ENCODE assay signal across 25 mouse cellular contexts in genomic region chr14:8503345-8503744, GRCm38 (mm10).
DNase-seq lines count a peak whose midpoint lies in the region; ATAC-seq and TF ChIP-seq lines count a peak whose summit lies in the region.
"Had no signal": no experiment of that assay in that cellular context is flagged by ENCODE, and none has a peak within 500 bp of the region (broad histone marks: within the 10 kb centered on the region; RNA-seq: fewer than 3 reads in every experiment).

No protein-coding gene starts in this region.

- H3K9ac ChIP-seq in forebrain, embryonic 13.5 days, result no peak overlapping the region
- H3K9ac ChIP-seq in forebrain, embryonic 12.5 days, result no peak overlapping the region
- H3K9ac ChIP-seq in forebrain, postnatal 0 days, result no peak overlapping the region
- H3K9ac ChIP-seq: embryonic facial prominence, embryonic 13.5 days; hindbrain, embryonic 12.5 days; hindbrain, embryonic 15.5 days had no signal

- no peaks in the 10 kb centered on the region for H3K36me3 ChIP-seq in forebrain, embryonic 13.5 days (ENCODE audit: poor library complexity, severe bottlenecking)
- no peaks in the 10 kb centered on the region for H3K36me3 ChIP-seq in forebrain, embryonic 12.5 days (replicated peaks)
- H3K36me3 ChIP-seq in forebrain, postnatal 0 days (ENCODE audit: insufficient read depth), result no peaks in the 10 kb centered on the region
- H3K36me3 ChIP-seq: embryonic facial prominence, embryonic 10.5 days; embryonic facial prominence, embryonic 13.5 days; hindbrain, embryonic 12.5 days; hindbrain, embryonic 15.5 days had no signal

- H3K27me3 ChIP-seq in forebrain, embryonic 13.5 days, result no peaks in the 10 kb centered on the region
- H3K27me3 ChIP-seq in forebrain, embryonic 12.5 days, result no peaks in the 10 kb centered on the region
- H3K27me3 ChIP-seq in forebrain, postnatal 0 days (ENCODE audit: insufficient read depth, low read length), result no peaks in the 10 kb centered on the region
- H3K27me3 ChIP-seq: embryonic facial prominence, embryonic 13.5 days; hindbrain, embryonic 12.5 days; hindbrain, embryonic 15.5 days had no signal

- peak overlapping the region; percentile 61 for H3K27ac ChIP-seq in forebrain, embryonic 13.5 days
- H3K27ac ChIP-seq in forebrain, embryonic 12.5 days, result no peak overlapping the region
- no peak overlapping the region for H3K27ac ChIP-seq in forebrain, postnatal 0 days (ENCODE audit: low read depth, low read length)
- H3K27ac ChIP-seq: embryonic facial prominence, embryonic 10.5 days; embryonic facial prominence, embryonic 13.5 days; gastrocnemius, adult 2 months; hindbrain, embryonic 12.5 days; hindbrain, embryonic 15.5 days had no signal

- WGBS in forebrain, embryonic 13.5 days, result 89% methylated on average over 3 of the region's 3 CpGs
- 89% methylated on average over 3 of the region's 3 CpGs for WGBS in forebrain, embryonic 12.5 days
- 71% methylated on average over 3 of the region's 3 CpGs for WGBS in forebrain, postnatal 0 days

- no peaks in the 10 kb centered on the region for H3K9me3 ChIP-seq in forebrain, embryonic 13.5 days (replicated peaks)
- no peaks in the 10 kb centered on the region for H3K9me3 ChIP-seq in forebrain, embryonic 12.5 days
- no peaks in the 10 kb centered on the region for H3K9me3 ChIP-seq in forebrain, postnatal 0 days (ENCODE audit: low read length)
- H3K9me3 ChIP-seq: embryonic facial prominence, embryonic 10.5 days; embryonic facial prominence, embryonic 13.5 days; hindbrain, embryonic 12.5 days; hindbrain, embryonic 15.5 days had no signal

- ATAC-seq in forebrain, embryonic 13.5 days, result peak; percentile 64
- ATAC-seq in forebrain, embryonic 12.5 days (ENCODE audit: low FRiP score), result no peak
- peak; percentile 60 for ATAC-seq in frontal cortex, adult (ENCODE audit: low TSS enrichment)
- peak; percentile 45 for ATAC-seq in forebrain, postnatal 0 days
- no peak for ATAC-seq in erythroid progenitor cell, adult 5-6 weeks (replicated peaks; ENCODE audit: low FRiP score, poor library complexity, severe bottlenecking)
- ATAC-seq: activated CD4-positive, CD25-positive, alpha-beta regulatory T cell, adult 4 months; intestine, postnatal 0 days had no signal

- H3K4me3 ChIP-seq in forebrain, embryonic 13.5 days, result no peak overlapping the region
- no peak overlapping the region for H3K4me3 ChIP-seq in forebrain, embryonic 12.5 days (replicated peaks)
- H3K4me3 ChIP-seq in forebrain, postnatal 0 days (ENCODE audit: low read depth, low read length), result no peak overlapping the region
- H3K4me3 ChIP-seq: embryonic facial prominence, embryonic 10.5 days; embryonic facial prominence, embryonic 13.5 days; erythroblast, embryonic 14.5 days; gastrocnemius, adult 2 months; hindbrain, embryonic 12.5 days; hindbrain, embryonic 15.5 days had no signal

- H3K4me2 ChIP-seq in forebrain, embryonic 13.5 days, result no peak overlapping the region
- no peak overlapping the region for H3K4me2 ChIP-seq in forebrain, embryonic 12.5 days
- no peak overlapping the region for H3K4me2 ChIP-seq in forebrain, postnatal 0 days (ENCODE audit: low read depth)
- H3K4me2 ChIP-seq: embryonic facial prominence, embryonic 13.5 days; heart, embryonic 11.5 days; hindbrain, embryonic 12.5 days; hindbrain, embryonic 15.5 days had no signal

- no peak for TF ChIP-seq CTCF in forebrain, postnatal 0 days (IDR thresholded peaks at IDR 0.05; ENCODE audit: low read depth)

- no peaks in the 10 kb centered on the region for H3K4me1 ChIP-seq in forebrain, embryonic 13.5 days
- H3K4me1 ChIP-seq in forebrain, embryonic 12.5 days, result no peaks in the 10 kb centered on the region
- no peaks in the 10 kb centered on the region for H3K4me1 ChIP-seq in forebrain, postnatal 0 days (ENCODE audit: insufficient read depth)
- H3K4me1 ChIP-seq: embryonic facial prominence, embryonic 10.5 days; embryonic facial prominence, embryonic 13.5 days; hindbrain, embryonic 12.5 days; hindbrain, embryonic 15.5 days had no signal

- DNase-seq in frontal cortex, postnatal 25 days (ENCODE audit: low spot score in 2 of 2), result no peak
- DNase-seq in brain, adult 2 months (ENCODE audit: low read depth, low spot score), result peak; percentile 39
- DNase-seq in forebrain, postnatal 0 days, result no peak
- DNase-seq: adrenal gland, adult 8-10 months; adrenal gland, postnatal 25 days; cerebellum, adult 11 months; cerebellum, adult 2 months; cerebellum, adult 9-11 months; cerebellum, postnatal 36 days; embryo, embryonic 11 days; gastrocnemius, adult 2 months; gastrocnemius, postnatal 14 days; heart, adult 11 months had no signal

Comparison
In these comparisons a context has a peak if more than half of its experiments do, and no peak if none do; other contexts are left out.
1. ATAC-seq: peak in forebrain, embryonic 13.5 days (single experiment), frontal cortex, adult (single experiment) and forebrain, postnatal 0 days (single experiment); none in forebrain, embryonic 12.5 days (single experiment) and erythroid progenitor cell, adult 5-6 weeks (single experiment).